Mouse (Mus musculus) granulocyte monocyte progenitor cell, adult 5-6 weeks (primary cell): ENCODE measurements around the gene Hist1h1d. TPM values are rescaled to one million over a fixed set of nuclear protein-coding genes. Genes with fewer than 3 reads are reported as not detected.
"Not testable (repeated sequence)": the region's sequence is repeated elsewhere in the genome, so short reads cannot be mapped to it uniquely, and the experiment has no call there.

Experiments used
- ATAC-seq: replicated peaks from 2 replicates; pipeline ENCODE4 v1.8.0; 2016; ENCODE audit warnings: mild to moderate bottlenecking, moderate TSS enrichment, inconsistent platforms; ENCODE audit not compliant: poor library complexity, severe bottlenecking
- total RNA-seq, 2 experiments: library from RNA; stranded (forward) in 1 of 2; stranded (reverse) in 1 of 2; fragments of 200-712, 200-1000 nt in 1 of 2; fragments of >200 nt in 1 of 2; fragmentation: Nextera tagmentation in 1 of 2; gene quantifications; 2 replicates each; pipeline ENCODE4 v1.2.3; 2014 to 2017

Hist1h1d gene
- total RNA-seq, 2 experiments from 2014 or later: 13.1 to 109 TPM

GRCm38 (mm10) chr13:23529480-23530165 lies 23.4 kb upstream of the Hist1h1d start:
- ATAC-seq: no peak

DNA sequence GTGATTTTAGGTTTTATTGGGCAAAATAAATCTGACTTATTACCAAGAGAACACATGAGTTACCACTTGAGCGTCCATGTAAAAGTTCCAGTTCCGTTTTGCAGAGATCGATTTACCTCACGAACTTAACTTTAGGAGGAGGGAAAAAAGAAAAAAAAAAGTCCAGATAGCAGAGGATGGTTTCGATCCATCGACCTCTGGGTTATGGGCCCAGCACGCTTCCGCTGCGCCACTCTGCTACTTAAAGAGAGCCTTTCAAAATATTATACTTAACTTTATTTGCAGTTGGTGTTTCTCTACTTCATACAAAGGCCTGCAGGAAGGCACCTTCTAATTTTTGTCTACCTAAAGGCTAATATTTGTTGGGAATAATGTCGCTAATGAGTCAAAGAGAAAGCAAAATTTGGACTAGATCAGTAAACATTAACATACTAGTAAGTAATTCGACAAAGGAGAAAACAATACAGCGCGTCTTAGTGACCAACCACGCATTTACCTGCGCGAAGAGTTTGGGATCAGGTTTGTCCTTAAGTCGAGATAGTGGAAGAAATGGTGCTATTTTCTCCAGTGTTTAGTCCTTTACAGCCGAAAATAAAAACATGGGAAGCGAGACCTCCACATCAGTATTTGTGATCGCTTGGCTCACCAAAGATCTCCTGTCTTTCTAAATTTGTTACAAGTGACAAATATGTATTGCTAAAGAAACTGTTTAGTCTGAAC lies 22.7 kb upstream of the Hist1h1d start:
- no peak for ATAC-seq

- peak; percentile 62 for ATAC-seq
Measured at GRCm38 (mm10) chr13:23530901-23531875, 21.9 kb upstream of the Hist1h1d start, which contains the start of gene Hist1h4h. Hist1h4h (plus strand) TSS chr13:23531050.

DNA sequence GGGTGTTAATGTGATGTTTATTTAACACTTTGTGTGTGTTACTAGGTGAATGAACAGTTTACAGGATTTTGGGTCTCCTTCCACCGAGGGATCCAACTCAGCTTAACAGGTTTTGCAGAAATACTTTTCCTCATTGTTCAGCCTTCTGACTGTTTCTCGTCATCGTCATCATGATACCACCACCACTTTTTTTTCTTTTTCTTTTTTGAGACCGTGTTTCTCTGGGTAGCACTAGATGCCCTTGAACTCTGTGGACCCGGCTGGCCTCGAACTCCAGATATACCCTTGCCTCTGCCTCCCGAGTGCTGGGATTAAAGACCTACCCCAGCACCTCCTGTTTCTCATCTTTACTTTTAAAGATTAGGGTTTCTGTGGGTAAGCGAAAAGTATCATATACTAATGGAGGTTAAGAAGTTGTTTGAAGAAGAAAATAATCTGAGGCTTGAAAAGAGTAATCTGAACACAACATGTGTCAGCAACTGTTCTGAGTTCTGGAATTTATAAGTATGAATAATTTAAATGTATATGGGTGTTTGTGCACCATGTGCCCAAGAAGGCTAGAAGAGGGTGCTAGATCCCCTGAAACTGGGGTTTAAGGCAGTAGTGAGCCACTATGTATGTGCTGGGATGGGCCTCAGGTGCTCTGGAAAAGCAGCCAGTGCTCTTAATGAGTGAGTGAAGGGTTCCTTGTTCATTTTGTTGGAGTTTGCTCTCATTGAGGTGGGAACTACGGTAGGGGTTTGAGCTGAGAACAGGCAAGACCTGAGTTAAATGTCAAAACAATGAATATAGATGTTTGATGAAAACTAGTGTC lies 20.6 kb upstream of the Hist1h1d start:
- ATAC-seq: no peak

GRCm38 (mm10) chr13:23533560-23534367 lies 19.3 kb upstream of the Hist1h1d start, which contains the start of gene Hist1h2af:
Hist1h2af (plus strand) TSS chr13:23533906.
- peak; percentile 28 for ATAC-seq

- peak; percentile 7; the same call in 1 of the 2 replicates for ATAC-seq
Measured at GRCm38 (mm10) chr13:23534368-23535131, 18.5 kb upstream of the Hist1h1d start.

- peak; percentile 65 for ATAC-seq
Measured at GRCm38 (mm10) chr13:23535137-23536075, 17.7 kb upstream of the Hist1h1d start, which contains the start of gene Hist1h3g. Hist1h3g (plus strand) TSS chr13:23535422.

GRCm38 (mm10) chr13:23536076-23536822 lies 16.8 kb upstream of the Hist1h1d start:
- ATAC-seq: no peak

DNA sequence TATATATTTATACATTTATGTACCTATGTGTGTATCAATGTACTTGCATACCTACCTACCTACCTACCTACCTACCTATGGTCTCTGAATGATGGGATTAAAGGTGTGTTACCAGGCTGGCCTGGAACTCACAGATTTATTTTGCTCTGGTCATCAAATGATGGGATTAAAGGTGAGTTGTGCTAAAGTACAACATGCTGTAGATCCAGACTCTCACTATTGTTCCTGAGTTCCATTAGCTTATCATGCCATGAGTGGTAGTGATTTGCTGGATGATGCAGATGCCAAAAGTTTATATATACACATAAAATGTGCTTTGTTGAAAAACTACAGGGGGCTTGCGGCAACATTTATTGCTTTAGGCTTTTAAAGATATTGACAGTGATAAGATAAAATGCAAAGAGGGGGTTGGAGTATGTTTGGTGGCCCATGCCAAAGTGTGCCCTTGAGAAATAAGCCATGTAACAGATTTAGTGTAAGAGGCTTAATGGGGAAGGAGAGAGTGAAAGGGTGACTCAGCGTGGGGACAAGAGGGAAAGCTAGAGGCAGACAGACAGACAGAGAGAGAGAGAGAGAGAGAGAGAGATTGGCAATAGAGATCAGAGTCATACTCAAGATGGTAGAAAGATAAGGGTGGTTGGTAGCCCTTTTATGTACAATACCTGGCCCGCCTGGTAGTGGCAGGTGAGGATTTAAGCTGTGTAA lies 15.9 kb upstream of the Hist1h1d start:
- no peak for ATAC-seq

GRCm38 (mm10) chr13:23538249-23538648 lies 14.8 kb upstream of the Hist1h1d start:
- ATAC-seq: peak; percentile 28

DNA sequence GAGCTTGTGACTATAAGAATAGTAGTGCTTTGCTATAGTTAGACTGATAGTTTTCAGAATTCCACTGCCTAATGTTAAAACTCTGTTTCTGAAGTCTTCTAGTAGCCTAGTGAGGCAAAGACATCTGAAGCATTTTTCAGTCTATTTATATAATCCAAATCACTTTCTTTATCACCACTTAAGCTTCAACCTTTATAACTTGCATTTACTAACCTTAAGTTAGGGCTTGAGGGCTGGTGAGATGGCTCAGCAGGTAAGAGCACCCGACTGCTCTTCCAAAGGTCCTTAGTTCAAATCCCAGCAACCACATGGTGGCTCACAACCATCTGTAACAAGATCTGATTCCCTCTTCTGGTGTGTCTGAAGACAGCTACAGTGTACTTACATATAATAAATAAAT lies 13.2 kb upstream of the Hist1h1d start:
- not testable (repeated sequence) for ATAC-seq

- no peak for ATAC-seq
Measured at GRCm38 (mm10) chr13:23541497-23541896, 11.6 kb upstream of the Hist1h1d start.

DNA sequence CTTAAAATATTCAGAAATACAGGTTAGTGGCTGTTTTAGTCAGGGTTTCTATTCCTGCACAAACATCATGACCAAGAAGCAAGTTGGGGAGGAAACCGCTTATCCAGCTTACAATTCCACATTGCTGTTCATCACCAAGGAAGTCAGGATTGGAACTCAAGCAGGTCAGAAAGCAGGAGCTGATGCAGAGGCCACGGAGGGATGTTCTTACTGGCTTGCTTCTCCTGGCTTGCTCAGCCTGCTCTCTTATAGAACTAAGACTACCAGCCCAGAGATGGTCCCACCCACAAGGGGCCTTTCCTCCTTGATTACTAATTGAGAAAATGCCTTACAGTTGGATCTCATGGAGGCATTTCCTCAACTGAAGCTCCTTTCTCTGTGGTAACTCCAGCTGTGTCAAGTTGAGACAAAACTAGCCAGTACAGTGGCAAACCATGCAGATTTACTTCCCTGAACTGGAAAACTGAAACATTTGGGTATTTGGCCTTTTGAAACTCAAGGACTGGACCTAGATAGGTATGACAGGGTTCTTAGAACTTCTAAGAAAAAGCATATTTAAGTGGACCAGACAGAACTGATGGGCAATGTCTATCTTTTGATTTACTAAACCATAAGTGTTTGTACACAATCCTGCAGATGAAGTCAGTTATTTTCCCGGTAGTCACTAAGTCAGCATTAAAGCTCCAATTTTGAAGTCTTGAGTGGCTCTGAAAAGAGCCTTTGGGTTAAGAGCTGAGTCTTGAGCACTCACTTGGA lies 10.7 kb upstream of the Hist1h1d start:
- ATAC-seq: not testable (repeated sequence)

DNA sequence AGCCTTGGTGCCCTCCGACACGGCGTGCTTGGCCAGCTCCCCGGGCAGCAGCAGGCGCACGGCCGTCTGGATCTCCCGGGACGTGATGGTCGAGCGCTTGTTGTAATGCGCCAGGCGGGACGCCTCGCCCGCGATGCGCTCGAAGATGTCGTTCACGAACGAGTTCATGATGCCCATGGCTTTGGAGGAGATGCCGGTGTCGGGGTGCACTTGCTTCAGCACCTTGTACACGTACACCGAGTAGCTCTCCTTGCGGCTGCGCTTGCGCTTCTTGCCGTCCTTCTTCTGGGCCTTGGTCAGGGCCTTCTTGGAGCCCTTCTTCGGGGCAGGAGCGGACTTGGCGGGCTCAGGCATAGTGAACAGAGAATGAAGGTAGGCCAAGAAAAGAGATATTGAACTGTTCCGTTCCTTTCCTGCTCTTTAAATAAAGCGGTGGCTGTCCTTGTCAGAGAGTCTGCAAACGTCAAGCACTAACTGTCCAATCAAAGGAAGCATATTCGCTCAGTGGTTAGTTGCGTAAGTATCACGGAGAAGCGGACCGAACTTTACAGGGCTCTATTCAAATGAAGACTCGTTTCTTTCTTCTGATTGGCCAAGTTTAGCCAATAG lies 10.0 kb upstream of the Hist1h1d start, which contains the start of gene Hist1h2bh:
Gene Hist1h2bh, minus strand, starts transcription at position 394 of the 609 bp plus-strand sequence.
- ATAC-seq: peak; percentile 85
